Mouse (Mus musculus) hematopoietic stem cell, adult 5-6 weeks (primary cell): ENCODE results near the gene Alg10b. TPM values are rescaled to one million over a fixed set of nuclear protein-coding genes. Genes with fewer than 3 reads are reported as not detected.
"Not testable (repeated sequence)": the region's sequence is repeated elsewhere in the genome, so short reads cannot be mapped to it uniquely, and the experiment has no call there.

ENCODE experiments used
- ATAC-seq, 2 experiments: fragments of 125-278 bp in 1 of 2; replicated peaks in 1 of 2; 2 replicates each; pipeline ENCODE4 v1.8.0; 2016 to 2017; ENCODE audit warnings: inconsistent platforms in 2 of 2, mild to moderate bottlenecking in 2 of 2, moderate number of reproducible peaks in 2 of 2, low read depth in 1 of 2, moderate TSS enrichment in 1 of 2; ENCODE audit not compliant: low FRiP score in 2 of 2, poor library complexity in 2 of 2, severe bottlenecking in 2 of 2, insufficient read depth in 1 of 2, low TSS enrichment in 1 of 2
- total RNA-seq: library from RNA; stranded (forward); fragments of 172-1452, 232-1000 nt; gene quantifications from 2 replicates; pipeline ENCODE4 v1.2.3, GENCODE M21; 2017

Alg10b gene
- total RNA-seq = 40.5 and 43.1 TPM in 2 replicates

DNA sequence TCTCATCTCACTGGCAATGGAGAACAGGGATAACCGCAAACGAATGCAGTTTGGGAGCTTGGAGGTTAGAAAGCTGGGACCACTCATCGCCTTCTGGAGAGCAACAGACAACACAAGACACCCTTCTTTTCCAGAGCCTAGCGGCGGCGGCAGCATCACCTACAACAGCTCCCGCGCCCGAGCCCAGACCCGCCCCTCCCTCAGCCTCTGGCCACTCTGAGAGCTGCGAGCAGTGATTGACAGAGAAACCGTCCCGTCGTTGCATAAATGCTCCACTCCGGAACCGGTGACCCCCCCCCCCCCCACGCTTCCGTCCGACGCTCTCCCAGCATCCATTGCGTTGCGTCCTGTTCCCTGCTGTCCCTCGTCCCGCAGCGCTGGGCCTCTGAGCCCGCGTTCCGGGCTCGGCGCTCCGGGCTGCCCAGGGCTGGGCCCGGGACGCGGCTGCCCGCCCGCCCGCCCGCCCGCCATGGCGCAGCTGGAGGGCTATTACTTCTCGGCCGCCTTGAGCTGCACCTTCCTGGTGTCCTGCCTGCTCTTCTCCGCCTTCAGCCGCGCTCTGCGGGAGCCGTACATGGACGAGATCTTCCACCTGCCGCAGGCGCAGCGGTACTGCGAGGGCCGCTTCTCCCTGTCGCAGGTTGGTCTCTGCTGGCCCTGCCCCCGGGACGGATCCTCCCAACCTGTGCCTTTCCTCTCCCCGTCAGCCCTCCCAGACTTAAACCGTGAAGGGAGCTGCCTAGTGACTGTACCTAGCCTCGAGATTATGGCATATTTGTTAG, at the start of gene Alg10b:
Gene Alg10b, plus strand, starts transcription at position 343 of the 782 bp plus-strand sequence.
- ATAC-seq = peak; percentile 97 to 99

- ATAC-seq = not testable (repeated sequence)
Observed at GRCm38 (mm10) chr15:90183108-90183507, 41.0 kb upstream of the Alg10b start.

GRCm38 (mm10) chr15:90183511-90183910, 40.6 kb upstream of the Alg10b start:
- ATAC-seq = no peak

DNA sequence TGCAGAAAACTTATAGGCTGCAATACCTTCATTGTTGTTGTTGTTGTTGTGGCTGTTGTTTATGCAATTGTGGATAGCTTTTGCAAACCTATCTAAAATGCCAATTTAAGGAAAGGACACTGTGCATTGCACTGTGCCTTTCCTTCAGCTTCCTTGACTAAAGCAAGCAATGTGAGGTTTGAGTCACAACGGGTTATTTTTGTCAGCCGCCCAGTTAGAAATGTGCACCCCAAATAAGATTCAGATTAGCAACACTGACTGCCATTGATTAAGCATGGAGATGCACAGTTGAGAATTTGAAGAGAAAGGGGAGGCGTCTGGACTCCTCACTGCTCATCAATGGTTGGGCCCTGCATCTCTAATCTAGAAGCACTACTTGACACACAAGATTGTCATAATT, 39.4 kb upstream of the Alg10b start:
- no peak; a peak in 1 of 4 replicates for ATAC-seq

DNA sequence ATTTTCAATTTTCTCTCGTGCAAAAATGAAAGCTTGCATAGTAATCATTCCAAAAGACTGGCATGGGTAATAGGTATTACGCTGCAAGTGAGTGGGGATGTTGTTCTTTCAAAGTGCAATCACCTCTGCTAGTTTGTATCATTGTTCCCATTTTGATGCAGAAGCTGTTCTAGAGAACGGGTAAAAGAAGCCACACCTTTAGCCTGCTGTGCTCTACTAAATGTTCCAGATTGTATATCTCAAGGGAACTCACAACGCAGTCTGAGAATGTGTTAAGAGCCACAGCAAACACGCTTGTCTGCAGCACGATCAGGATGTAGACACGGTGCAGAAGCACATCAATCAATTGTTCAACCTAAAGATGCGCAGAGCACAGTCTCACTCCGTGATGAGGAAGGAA, 34.6 kb upstream of the Alg10b start:
- 0 out of 4 replicates have a peak, but pooled peaks of 1 of the 2 experiments have one; percentile 17 for ATAC-seq

DNA sequence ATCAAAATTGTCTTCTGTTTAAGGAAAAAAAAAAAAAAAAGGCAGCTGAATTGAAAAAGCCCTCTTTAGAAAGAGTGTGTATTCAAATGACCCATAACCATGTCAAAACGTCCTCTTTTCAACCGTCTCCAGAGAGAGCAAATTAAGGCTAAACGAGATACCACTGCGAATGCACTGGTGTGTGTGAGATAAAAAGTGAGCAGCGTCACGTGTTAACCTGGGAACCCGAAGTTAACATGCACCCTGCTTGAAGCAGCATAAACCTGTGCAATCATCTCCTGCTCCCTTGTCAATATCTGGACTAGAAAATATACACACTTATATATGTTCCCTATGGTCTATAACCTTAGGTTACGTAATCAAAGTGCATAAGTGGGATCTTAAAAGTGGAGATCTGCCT, 10.2 kb upstream of the Alg10b start:
- ATAC-seq = no peak

- peak; percentile 62 to 68 for ATAC-seq
Observed at GRCm38 (mm10) chr15:90214913-90215312, 9.2 kb upstream of the Alg10b start.

- ATAC-seq = peak in 1 of 2 experiments; percentile 41; a peak in 3 of 4 replicates
Observed at GRCm38 (mm10) chr15:90225058-90225575, 1.0 kb downstream of the Alg10b start.

DNA sequence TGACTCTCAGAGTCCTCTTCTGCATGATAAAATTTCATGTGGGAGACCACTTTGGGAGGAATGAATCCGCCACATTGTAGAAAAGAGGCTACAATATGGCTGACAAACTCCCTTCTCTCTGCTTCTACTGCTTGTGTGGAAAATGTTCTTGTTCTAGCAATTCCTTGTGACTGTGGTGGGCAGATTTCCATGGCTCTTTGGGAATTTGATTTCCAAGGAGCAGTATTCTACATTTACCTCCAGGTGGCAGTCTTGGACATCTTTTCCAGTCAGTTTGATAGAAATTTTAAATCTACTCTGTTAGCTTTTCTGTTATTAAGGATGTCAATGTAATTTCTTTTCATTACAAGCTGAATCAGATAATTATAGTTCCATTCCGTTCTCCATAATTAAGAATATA, 13.5 kb downstream of the Alg10b start:
- ATAC-seq = 0 out of 4 replicates have a peak, but pooled peaks of 1 of the 2 experiments have one; percentile 32

DNA sequence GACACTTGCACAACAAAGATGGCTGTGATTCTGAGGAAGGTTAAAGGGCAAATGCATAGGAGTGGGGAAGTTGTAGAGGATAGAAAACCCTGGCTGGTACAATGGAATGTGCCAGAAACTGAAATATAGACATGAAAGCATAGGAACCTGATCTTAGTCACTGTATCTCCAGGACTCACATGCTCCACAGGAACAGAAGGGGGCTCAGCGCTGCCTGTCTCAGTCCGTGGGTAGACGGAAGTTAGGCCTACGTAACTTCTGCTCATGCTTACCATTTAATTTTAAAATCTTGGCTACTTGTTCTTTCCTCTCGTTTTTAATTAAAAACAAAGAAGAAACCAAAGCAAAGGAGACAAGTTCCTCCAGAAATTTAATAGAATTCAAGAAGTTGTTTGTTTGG, 20.0 kb downstream of the Alg10b start:
- no peak for ATAC-seq

DNA sequence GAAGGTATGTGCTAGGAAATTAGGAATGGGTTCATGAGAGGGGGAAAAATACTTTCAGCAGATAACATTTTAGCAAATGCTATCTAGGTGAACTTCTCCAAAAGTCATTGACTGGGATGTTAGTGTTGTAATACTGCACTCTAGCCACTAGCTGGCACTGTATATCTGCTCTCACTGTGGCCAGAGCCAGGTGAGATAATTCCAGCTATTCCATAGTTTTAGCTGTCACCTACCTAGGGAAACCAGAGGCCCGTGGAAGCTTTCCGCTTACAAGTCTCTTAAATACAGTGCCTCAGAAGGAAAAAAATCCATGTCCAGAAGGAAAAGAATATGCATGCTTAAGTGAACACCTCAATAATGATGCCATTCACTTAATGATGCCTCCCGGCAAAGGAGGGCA, 25.6 kb downstream of the Alg10b start:
- peak; percentile 71 to 79; a peak in 3 of 4 replicates for ATAC-seq

GRCm38 (mm10) chr15:90282876-90283275, 58.8 kb downstream of the Alg10b start:
- ATAC-seq = no peak
